Mouse (Mus musculus) lung, postnatal 0 days (tissue): Measurements from ENCODE around the gene Golph3.

ENCODE experiments used
- CTCF ChIP-seq: IDR thresholded peaks from 2 replicates; pipeline ENCODE4 v1.5.1; 2016; ENCODE audit warnings: antibody characterized with exemption, mild to moderate bottlenecking
- EP300 ChIP-seq: IDR thresholded peaks from 2 replicates; pipeline ENCODE4 v1.6.1; 2016; ENCODE audit warnings: antibody characterized with exemption, mild to moderate bottlenecking, control low read depth

DNA sequence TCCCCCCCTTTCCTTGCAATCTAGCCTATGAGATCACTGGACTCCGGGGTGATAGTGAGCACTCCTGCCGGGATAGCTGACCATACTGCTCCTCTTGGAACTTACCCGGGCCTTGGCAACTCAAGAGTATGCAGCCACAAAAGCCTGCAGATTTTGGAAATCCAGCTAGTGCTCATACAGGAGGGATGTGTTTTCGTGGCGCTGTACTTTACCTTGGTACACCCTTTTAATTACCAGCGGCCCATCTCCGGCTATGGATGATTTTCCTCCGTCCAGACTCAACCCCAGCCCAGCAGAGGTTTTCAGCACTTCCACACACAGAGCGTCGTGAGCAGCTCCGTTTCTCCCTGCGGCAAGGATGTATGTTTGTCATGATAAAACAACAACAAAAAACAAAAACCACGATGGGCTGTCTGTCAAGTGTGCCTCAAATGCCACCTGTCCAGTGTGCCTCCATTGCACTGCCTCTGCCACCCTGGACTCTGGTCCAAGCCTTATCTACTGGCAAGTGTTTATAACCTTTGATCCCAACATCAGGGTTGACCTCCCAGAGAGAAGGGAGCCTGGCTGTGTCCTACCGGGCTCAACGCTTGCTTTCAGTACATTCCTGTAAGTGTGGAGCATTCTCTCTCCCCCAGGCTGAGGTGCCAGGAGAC, 44.3 kb downstream of the Golph3 start:
- TF ChIP-seq CTCF (no peak), EP300 (no peak)
